Mouse (Mus musculus): Measurements from ENCODE around the gene Glrx5. TPM values are rescaled to one million over a fixed set of nuclear protein-coding genes. Genes with fewer than 3 reads are reported as not detected.

Gene Glrx5
- polyA plus RNA-seq, 1 experiment from 2014 or later = 163 TPM

DNA sequence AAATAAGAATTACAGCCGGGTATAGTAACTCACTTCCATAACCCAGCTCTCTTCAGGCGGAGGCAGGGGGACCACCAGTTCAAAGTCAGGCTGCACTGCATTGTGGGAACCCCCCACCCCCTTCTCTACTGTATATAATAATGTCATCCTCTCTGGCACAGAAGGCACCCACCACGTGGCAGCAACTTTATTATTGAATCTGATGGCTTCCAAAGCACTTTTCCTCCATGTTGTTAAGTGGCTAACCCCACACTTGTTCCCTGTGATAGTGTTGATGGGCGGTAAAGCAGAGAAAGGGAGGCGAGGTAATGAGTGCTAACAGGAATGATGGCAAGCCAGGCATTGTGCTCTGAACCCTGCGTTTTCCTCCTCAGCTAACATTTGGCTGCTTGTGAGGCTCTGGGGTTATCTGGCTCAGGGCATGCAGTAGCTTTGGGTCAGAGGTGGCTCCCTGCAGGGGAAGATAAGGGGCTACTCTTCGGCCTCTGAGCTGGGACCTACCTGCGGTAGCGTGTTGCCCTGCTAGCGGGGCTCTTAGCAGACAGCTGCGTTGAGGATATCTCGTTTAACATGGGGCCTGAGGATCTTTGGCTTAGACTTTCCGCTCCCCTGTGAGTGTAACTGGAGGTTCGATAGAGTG is 1.8 kb downstream of the Glrx5 start:
- Histone ChIP-seq H3K4me1 (replicated peaks) (peaks cover 42% of the 10 kb centered on the region), H3K4me3 (peak overlapping the region; percentile 87), H3K27ac (no peak overlapping the region), H3K27me3 (no peaks in the 10 kb centered on the region), H3K4me2 (peak overlapping the region; percentile 70), H3K9me3 (replicated peaks) (no peaks in the 10 kb centered on the region), H3K36me3 (peaks cover 11% of the 10 kb centered on the region), H3K9ac (peak overlapping the region; percentile 88)
- WGBS = 33% methylated on average over 14 of the region's 14 CpGs
- ATAC-seq (replicated peaks; ENCODE audit: insufficient number of reproducible peaks, insufficient read depth, low FRiP score, low read depth) = no peak

DNA sequence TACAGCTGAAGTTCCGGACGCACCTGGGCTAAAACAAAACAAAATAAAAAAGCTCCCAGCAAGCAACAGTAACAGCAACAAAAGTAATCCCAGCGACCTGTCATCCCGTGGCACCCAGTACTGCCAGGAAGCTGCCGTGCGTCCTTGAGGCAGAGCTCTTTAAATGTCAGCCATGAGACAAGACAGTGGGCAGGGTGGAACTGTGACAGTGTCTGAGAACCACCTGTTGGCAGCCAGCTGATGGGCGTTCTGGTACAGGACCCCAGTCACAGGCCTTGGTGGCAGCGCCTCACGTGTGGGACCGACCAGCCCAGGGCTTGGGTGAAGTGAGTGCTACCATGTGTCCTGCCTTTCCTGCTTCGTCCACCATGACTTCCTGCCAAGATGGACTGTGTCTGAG is 5.7 kb downstream of the Glrx5 start:
- Histone ChIP-seq H3K9me3 (replicated peaks) (no peaks in the 10 kb centered on the region), H3K4me1 (replicated peaks) (peaks cover 39% of the 10 kb centered on the region), H3K9ac (no peak overlapping the region), H3K27me3 (no peaks in the 10 kb centered on the region), H3K4me2 (no peak overlapping the region), H3K4me3 (no peak overlapping the region), H3K27ac (no peak overlapping the region), H3K36me3 (peaks cover 19% of the 10 kb centered on the region; the same call in 1 of the 2 replicates)
- ATAC-seq (replicated peaks; ENCODE audit: insufficient number of reproducible peaks, insufficient read depth, low FRiP score, low read depth) = no peak
- WGBS = 79% methylated on average over 11 of the region's 11 CpGs

DNA sequence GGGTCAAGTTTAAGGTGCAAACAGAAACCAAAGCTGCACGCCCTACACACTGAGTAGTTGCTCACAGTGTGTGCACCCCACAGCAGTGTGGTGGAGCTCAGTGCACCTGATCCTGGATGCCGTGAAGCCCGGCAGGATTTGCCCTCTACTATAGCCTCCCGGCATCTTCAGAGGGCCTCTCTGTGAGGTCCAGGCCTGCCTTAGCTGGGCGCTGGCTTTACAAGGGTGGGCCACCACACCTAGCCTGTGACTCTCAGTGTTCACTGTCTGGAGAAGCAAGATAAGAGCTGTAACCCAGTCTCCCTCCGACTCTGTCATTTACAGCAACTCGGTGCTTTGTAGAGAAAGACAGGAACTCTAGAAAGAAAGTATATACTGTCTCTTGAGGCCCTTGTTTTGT is 6.4 kb downstream of the Glrx5 start:
- WGBS = 48% methylated on average over 7 of the region's 7 CpGs
- Histone ChIP-seq H3K4me3 (no peak overlapping the region), H3K36me3 (peaks cover 24% of the 10 kb centered on the region; the same call in 1 of the 2 replicates), H3K4me1 (replicated peaks) (peaks cover 33% of the 10 kb centered on the region), H3K27ac (no peak overlapping the region), H3K9me3 (replicated peaks) (no peaks in the 10 kb centered on the region), H3K27me3 (no peaks in the 10 kb centered on the region), H3K9ac (no peak overlapping the region), H3K4me2 (no peak overlapping the region)
- ATAC-seq (replicated peaks; ENCODE audit: insufficient number of reproducible peaks, insufficient read depth, low FRiP score, low read depth) = no peak

DNA sequence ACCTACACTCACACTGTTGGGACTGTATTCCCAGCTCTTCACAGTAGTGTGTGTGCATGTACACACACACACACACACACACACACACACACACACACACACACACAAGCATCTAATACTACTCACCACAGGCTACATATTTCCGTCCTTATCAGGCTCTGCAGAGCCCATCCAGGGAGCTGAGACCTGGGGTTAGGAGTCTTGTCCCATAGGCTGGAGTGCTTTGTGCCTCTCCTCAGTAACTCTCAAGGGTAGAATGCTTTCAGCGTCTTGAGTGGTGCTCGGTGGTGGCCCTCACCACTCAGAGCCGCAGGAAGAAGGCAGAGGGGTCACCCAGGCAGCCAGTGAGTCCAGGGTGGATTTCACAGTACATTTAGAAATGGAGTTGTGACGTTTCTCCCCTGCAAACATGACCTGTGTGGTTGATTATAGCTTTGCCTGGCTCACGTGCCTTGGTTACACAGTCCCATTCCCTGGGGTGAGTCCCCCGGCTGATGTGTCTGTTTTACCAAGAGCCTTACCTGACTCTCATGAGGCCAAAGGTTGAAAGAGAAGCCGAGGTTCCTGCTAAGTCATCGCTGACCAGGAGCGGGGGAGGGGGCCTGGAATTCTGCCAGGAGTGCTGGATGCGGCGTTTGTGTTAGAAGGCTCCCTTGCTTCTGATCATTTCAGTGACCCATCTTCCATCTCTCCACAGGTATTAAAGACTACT is 7.2 kb downstream of the Glrx5 start:
- Histone ChIP-seq H3K4me3 (no peak overlapping the region), H3K36me3 (peaks cover 25% of the 10 kb centered on the region; the same call in 1 of the 2 replicates), H3K9ac (no peak overlapping the region), H3K9me3 (replicated peaks) (no peaks in the 10 kb centered on the region), H3K4me2 (no peak overlapping the region), H3K27ac (no peak overlapping the region), H3K4me1 (replicated peaks) (peaks cover 25% of the 10 kb centered on the region), H3K27me3 (no peaks in the 10 kb centered on the region)
- WGBS = 41% methylated on average over 12 of the region's 12 CpGs
- no peak for ATAC-seq (replicated peaks; ENCODE audit: insufficient number of reproducible peaks, insufficient read depth, low FRiP score, low read depth)

DNA sequence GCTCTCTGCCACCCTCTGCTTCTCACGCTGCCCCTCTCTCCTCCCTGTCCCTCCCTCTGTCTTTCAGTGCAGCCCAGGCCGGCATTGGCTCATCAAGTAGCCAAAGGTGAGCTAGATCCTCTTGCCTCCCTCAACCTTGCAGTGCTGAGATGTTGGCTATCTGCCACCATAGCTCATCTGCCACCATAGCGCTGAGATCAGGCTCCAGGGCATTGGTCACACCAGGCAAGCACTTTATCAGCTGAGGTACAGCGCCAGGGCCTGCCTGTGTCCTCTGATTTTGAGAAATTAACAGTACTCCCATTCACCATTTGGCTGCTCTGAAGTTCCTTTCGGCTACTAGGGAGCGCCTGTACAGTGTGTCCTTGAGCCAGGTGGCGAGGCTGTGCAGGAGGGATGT is 8.5 kb downstream of the Glrx5 start:
- no peak for ATAC-seq (replicated peaks; ENCODE audit: insufficient number of reproducible peaks, insufficient read depth, low FRiP score, low read depth)
- WGBS = 86% methylated on average over 7 of the region's 7 CpGs
- no peaks in the 10 kb centered on the region for H3K27me3 ChIP-seq
- no peak overlapping the region for H3K4me2 ChIP-seq
- peaks cover 19% of the 10 kb centered on the region for H3K4me1 ChIP-seq (replicated peaks)
- H3K36me3 ChIP-seq = peaks cover 25% of the 10 kb centered on the region; the same call in 1 of the 2 replicates
- no peak overlapping the region for H3K9ac ChIP-seq
- no peak overlapping the region for H3K4me3 ChIP-seq
- H3K27ac ChIP-seq = no peak overlapping the region
- H3K9me3 ChIP-seq (replicated peaks) = no peaks in the 10 kb centered on the region

DNA sequence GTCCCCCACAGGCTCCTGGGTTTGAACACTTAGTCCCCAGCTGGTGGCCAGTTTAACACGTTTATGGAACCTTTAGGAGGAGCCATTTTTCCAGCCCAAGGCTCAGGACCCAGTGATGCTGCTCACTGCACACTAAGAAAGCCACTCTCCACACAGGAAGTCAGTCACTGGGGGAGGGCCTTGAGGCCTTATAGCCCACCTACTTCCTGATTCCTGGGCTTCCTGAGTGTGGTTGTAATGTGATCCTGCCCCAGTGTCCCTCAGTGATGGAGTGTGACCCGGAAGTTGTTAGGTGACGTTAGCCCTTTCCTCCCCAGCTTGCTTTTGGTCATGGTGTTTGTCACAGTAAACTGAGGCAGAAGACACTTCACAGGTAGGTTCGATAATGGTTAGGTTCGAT is 10.6 kb downstream of the Glrx5 start:
- Histone ChIP-seq H3K36me3 (peaks cover 25% of the 10 kb centered on the region; the same call in 1 of the 2 replicates), H3K27ac (no peak overlapping the region), H3K9ac (no peak overlapping the region), H3K9me3 (replicated peaks) (no peaks in the 10 kb centered on the region), H3K27me3 (no peaks in the 10 kb centered on the region), H3K4me1 (replicated peaks) (peaks cover 18% of the 10 kb centered on the region), H3K4me2 (no peak overlapping the region), H3K4me3 (no peak overlapping the region)
- WGBS = 84% methylated on average over 5 of the region's 5 CpGs
- no peak for ATAC-seq (replicated peaks; ENCODE audit: insufficient number of reproducible peaks, insufficient read depth, low FRiP score, low read depth)

DNA sequence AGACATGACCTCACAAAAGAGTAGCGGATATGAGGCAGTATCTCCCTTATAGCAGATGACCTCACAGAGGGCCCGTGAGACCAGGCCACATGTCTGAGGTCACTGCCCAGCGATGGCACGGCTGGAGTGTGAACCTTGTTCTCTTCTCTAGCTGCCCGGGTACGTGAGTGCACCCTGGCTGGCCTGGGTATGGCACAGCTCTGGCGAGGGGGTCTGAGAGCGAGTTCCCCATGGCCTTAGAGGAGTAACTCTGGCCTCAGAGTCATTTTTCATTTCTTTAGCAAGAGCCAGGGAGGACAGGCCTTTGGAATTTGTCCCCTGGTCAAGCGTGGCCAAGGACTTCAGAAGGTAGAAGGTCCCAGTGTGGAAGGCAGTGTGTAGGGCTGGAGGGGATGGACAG is 12.3 kb downstream of the Glrx5 start:
- H3K9me3 ChIP-seq (replicated peaks) = no peaks in the 10 kb centered on the region
- ATAC-seq (replicated peaks; ENCODE audit: insufficient number of reproducible peaks, insufficient read depth, low FRiP score, low read depth) = no peak
- no peak overlapping the region for H3K4me2 ChIP-seq
- H3K36me3 ChIP-seq = peaks cover 25% of the 10 kb centered on the region; the same call in 1 of the 2 replicates
- H3K9ac ChIP-seq = no peak overlapping the region
- 80% methylated on average over 9 of the region's 9 CpGs for WGBS
- H3K4me1 ChIP-seq (replicated peaks) = peaks cover 2% of the 10 kb centered on the region
- H3K27ac ChIP-seq = no peak overlapping the region
- H3K4me3 ChIP-seq = no peak overlapping the region
- no peaks in the 10 kb centered on the region for H3K27me3 ChIP-seq

DNA sequence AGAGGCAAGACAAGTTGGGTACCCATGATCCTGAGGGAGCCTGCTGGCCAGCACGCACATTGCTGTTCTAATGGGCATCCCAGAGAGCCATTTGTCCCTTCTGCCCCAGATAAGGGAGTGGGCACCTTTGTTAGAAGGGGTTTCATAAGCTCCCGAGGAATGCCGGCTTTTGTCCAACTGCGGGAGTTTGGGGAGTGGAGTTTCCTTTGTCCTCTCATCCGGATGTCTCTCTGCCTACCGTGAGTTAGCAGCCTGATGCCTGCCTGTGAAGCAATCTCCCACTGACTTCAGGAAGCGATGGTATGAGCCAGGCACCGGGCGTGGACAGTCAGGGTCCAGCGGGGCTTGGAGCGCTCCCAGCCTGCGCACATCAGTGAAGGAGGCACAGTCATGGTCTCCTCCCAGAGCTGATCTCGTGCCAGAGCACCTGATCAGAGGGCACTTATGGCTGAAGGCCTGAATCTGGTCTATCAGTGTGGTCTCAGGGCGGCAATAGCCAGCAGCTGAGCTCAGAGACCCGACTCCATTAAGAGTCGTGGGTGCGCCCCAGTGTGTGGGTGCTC is 15.9 kb downstream of the Glrx5 start:
- H3K27me3 ChIP-seq = no peaks in the 10 kb centered on the region
- WGBS = 68% methylated on average over 17 of the region's 17 CpGs
- H3K36me3 ChIP-seq = peaks cover 6% of the 10 kb centered on the region; the same call in 1 of the 2 replicates
- H3K4me1 ChIP-seq (replicated peaks) = no peaks in the 10 kb centered on the region
- no peak for ATAC-seq (replicated peaks; ENCODE audit: insufficient number of reproducible peaks, insufficient read depth, low FRiP score, low read depth)
- H3K9me3 ChIP-seq (replicated peaks) = no peaks in the 10 kb centered on the region
- H3K4me3 ChIP-seq = no peak overlapping the region
- H3K27ac ChIP-seq = no peak overlapping the region
- H3K4me2 ChIP-seq = no peak overlapping the region
- H3K9ac ChIP-seq = no peak overlapping the region

DNA sequence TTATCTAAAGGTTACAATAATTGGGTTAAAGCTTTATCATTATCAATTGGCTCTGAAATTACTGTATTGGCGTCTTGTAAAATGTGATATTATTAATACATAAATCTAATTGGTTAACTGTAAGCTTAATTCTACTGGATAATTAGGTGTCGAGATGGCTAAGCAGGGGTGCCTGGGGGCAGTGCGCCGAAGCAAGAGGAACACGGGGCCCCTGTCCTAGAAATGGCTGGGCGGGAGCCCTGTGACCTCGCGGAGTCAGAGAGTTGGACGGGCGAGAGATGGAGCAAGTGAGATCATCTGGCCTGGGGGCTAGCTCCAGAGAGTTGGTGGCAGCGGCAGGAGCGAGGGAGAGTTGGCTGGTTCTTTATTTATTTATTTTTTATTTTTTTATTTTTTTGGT is 17.3 kb downstream of the Glrx5 start:
- Histone ChIP-seq H3K27me3 (no peaks in the 10 kb centered on the region), H3K4me1 (replicated peaks) (no peaks in the 10 kb centered on the region), H3K36me3 (no peaks in the 10 kb centered on the region), H3K4me3 (no peak overlapping the region), H3K9ac (no peak overlapping the region), H3K9me3 (replicated peaks) (no peaks in the 10 kb centered on the region), H3K27ac (no peak overlapping the region), H3K4me2 (no peak overlapping the region)
- ATAC-seq (replicated peaks; ENCODE audit: insufficient number of reproducible peaks, insufficient read depth, low FRiP score, low read depth) = no peak
- 71% methylated on average over 12 of the region's 12 CpGs for WGBS

DNA sequence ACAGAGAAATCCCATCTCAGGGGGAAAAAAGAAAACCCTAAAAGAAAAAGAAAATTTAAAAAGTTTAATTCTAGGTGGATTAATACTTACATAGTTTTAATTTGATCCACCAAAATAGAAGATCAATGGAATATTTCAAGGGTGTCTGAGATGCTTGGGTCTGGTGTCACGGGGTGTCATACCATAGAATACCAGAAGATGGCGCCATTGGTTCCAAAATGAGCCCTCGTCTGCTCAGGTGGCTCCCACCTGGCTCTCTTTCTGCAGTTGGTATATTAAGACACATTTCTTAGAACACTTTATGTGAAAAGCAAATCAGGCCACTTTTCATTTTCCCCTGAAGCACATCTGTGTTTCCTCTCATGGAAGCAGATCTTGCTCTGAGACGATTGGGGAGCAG is 18.4 kb downstream of the Glrx5 start:
- H3K27me3 ChIP-seq = no peaks in the 10 kb centered on the region
- no peaks in the 10 kb centered on the region for H3K36me3 ChIP-seq
- 12% methylated on average over 4 of the region's 4 CpGs for WGBS
- no peak overlapping the region for H3K27ac ChIP-seq
- no peaks in the 10 kb centered on the region for H3K9me3 ChIP-seq (replicated peaks)
- H3K4me3 ChIP-seq = no peak overlapping the region
- H3K9ac ChIP-seq = no peak overlapping the region
- ATAC-seq (replicated peaks; ENCODE audit: insufficient number of reproducible peaks, insufficient read depth, low FRiP score, low read depth) = no peak
- no peak overlapping the region for H3K4me2 ChIP-seq
- no peaks in the 10 kb centered on the region for H3K4me1 ChIP-seq (replicated peaks)

DNA sequence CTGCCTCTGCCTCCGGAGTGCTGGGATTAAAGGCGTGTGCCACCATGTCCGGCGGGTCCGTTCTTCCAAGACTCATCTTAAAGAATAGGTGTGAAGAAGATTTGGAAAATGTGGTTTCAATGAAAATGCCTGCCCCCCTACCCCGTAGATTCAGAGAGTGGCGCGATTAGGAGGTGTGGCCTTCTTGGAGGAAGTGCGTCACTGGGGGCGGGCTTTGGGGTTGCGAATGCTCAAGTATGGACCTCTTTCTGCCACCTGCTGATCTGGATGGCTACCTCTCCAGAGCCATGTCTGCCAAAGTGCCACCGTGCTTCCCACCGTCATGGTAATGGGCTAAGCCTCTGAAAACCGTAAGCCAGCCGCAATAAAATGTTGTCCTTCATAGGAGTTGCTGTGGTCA is 21.6 kb downstream of the Glrx5 start:
- WGBS = 88% methylated on average over 15 of the region's 15 CpGs
- Histone ChIP-seq H3K27ac (no peak overlapping the region), H3K4me2 (no peak overlapping the region), H3K4me3 (no peak overlapping the region), H3K9ac (no peak overlapping the region), H3K27me3 (no peaks in the 10 kb centered on the region), H3K36me3 (no peaks in the 10 kb centered on the region), H3K9me3 (replicated peaks) (no peaks in the 10 kb centered on the region), H3K4me1 (replicated peaks) (no peaks in the 10 kb centered on the region)
- ATAC-seq (replicated peaks; ENCODE audit: insufficient number of reproducible peaks, insufficient read depth, low FRiP score, low read depth) = no peak
